Mouse (Mus musculus) forebrain, embryonic 10.5 days (tissue): ENCODE measurements around the gene Tmem168. TPM values are rescaled to one million over a fixed set of nuclear protein-coding genes. Genes with fewer than 3 reads are reported as not detected.

Experiments used
- DNase-seq: peaks from one replicate; pipeline ENCODE4 v3.0.0-alpha.2; 2017; ENCODE audit warnings: low spot score; ENCODE audit errors: extremely low spot score
- H3K27ac ChIP-seq: fragments of 300-500 bp; sonication (generic); 2 replicates; pipeline ENCODE4 v1.5.1; 2016; ENCODE audit warnings: mild to moderate bottlenecking
- H3K27me3 ChIP-seq: fragments of 300-500 bp; sonication (generic); 2 replicates; pipeline ENCODE4 v1.6.1; 2016; ENCODE audit warnings: mild to moderate bottlenecking; ENCODE audit not compliant: poor library complexity, severe bottlenecking
- H3K36me3 ChIP-seq: fragments of 300-500 bp; sonication (generic); replicated peaks from 2 replicates; pipeline ENCODE4 v1.6.1; 2016; ENCODE audit warnings: mild to moderate bottlenecking, moderate library complexity
- H3K4me1 ChIP-seq: fragments of 300-500 bp; sonication (generic); 2 replicates; pipeline ENCODE4 v1.6.1; 2016
- H3K4me3 ChIP-seq: fragments of 300-500 bp; sonication (generic); 2 replicates; pipeline ENCODE4 v1.5.1; 2016; ENCODE audit warnings: mild to moderate bottlenecking, moderate library complexity
- H3K9me3 ChIP-seq: fragments of 300-500 bp; sonication (generic); 2 replicates; pipeline ENCODE4 v1.6.1; 2016; ENCODE audit warnings: mild to moderate bottlenecking, moderate library complexity
- WGBS: fragments of 180-500 bp; shearing (Covaris S2); methylation state at CpG from one replicate; pipeline ENCODE4 v1.1.7; 2016; 5-methylcytosine and 5-hydroxymethylcytosine counted together
- polyA plus RNA-seq: library from polyadenylated mRNA; unstranded; fragments of >200 nt; fragmentation: Nextera tagmentation; extraction: Ambion mirVana; gene quantifications from 2 replicates; pipeline ENCODE4 v1.2.1, GENCODE M21; 2016

Gene Tmem168
- 28.8 and 30.8 TPM in 2 replicates for polyA plus RNA-seq

DNA sequence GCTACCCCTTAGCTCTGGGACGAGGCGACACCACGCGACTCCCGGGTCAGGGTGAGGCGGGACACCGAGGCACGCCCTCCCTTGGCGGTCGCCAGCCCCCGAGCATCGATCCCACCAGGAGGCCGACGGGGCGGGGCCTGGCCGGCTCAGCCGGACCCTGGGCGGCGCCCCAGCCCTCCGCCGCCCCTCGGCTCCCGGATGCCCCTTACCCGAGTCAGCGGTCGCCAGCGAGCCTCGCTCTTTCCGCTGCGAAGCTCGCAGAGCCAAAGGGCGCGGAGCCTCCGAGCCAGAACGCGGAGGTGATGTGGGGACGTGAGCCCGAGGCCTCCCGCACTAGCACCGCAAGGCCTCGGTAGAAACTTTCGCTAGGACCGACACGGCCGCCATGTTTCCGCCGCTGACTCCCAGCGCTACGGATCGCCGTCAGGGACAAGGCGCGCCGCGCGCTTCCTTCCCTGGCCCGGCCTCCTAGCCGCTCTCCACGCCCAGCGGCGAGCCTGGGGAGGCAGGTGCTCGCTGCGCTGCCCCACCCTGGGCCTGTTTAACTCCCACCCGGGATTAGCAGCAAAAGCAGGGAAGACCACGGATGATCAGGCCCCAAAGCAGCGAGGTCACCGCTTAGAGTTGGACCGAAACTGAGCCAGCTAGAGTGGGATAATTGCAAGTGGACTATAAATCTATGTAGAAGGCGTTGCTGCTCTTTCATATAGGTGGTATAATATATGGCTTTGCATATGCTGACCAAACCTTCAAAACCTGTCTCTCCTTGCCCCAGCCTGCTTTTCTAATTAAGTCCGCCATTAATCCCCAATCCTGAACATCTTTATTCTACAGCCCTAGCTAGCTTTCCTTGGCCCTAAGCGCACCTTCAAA lies at the start of gene Tmem168:
Gene Tmem168 (minus strand): TSS at position 480 of the 873 bp plus-strand sequence.
- WGBS = 2% methylated on average over 71 of the region's 71 CpGs
- H3K27ac ChIP-seq = peak within 1 kb of the TSS; percentile 99
- H3K4me3 ChIP-seq = peak within 1 kb of the TSS; percentile 80
- H3K27me3 ChIP-seq = no peaks in the 10 kb centered on the region
- H3K36me3 ChIP-seq = peaks cover 5% of the 10 kb centered on the region
- peak; percentile 90 for DNase-seq
- no peaks in the 10 kb centered on the region for H3K9me3 ChIP-seq
- H3K4me1 ChIP-seq = peaks cover 17% of the 10 kb centered on the region

DNA sequence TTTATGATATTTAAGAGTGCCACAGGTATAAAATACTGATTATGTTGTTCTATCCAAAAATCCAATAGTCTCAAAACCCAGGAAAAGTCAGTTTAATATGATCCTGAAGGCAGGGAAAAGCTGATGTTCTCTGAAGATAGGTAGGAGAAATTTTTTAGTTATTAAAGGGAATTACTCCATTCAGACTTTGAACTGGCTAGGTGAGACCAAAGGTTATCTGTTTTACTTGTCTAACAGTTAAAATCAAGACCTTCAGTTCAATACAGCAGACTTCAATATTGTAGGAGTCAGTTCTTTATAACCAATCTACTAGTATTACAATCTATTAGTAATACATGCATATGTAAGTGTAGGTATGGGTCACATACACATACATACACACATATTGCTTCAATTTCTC lies 46.2 kb upstream of the Tmem168 start:
- Histone ChIP-seq H3K9me3 (no peaks in the 10 kb centered on the region), H3K36me3 (peaks cover 25% of the 10 kb centered on the region), H3K4me3 (no peak overlapping the region), H3K27me3 (no peaks in the 10 kb centered on the region), H3K4me1 (no peaks in the 10 kb centered on the region), H3K27ac (no peak overlapping the region)
- DNase-seq = no peak

DNA sequence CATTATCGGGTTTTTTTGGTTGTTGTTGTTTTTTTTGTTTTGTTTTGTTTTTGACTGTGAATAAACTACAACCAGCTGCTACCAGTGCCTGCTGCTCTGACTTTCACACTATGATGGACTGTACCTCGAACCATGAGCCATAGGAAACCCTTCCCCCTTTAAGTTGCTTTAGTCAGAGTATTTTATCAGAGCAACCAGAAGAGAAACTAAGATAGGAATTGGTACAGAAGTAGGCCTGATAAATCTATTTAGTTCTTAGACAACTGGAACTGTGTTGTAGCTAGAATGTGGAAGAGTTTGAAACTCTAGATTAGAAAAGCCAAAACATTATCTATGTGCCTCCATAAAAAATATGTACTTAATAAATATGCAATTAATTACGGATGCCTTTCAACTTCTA lies 44.4 kb upstream of the Tmem168 start:
- peaks cover 6% of the 10 kb centered on the region; the same call in 1 of the 2 replicates for H3K9me3 ChIP-seq
- no peaks in the 10 kb centered on the region for H3K27me3 ChIP-seq
- 94% methylated on average over 3 of the region's 3 CpGs for WGBS
- H3K27ac ChIP-seq = no peak overlapping the region
- H3K4me1 ChIP-seq = no peaks in the 10 kb centered on the region
- DNase-seq = no peak
- peaks cover 36% of the 10 kb centered on the region for H3K36me3 ChIP-seq
- no peak overlapping the region for H3K4me3 ChIP-seq

DNA sequence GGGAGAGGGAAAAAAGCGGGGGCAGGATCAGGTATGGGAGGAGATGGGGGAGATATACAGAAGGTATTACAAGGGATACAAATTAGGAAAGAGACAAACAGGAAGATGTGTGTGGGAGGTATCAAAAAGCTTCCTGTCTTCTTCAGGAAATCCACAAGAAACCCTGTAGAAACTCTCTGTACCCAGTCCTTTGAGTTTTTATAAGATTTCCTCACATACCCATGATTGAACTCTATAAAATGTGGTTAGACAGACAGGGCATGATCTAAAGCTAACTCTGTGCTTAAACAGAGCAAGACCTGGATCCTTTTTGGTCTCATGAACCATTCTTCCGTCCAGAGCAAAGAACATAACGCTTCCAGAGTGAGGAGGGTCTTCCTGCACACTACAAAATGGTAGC lies 43.0 kb upstream of the Tmem168 start:
- H3K9me3 ChIP-seq = peaks cover 10% of the 10 kb centered on the region; the same call in 1 of the 2 replicates
- H3K4me1 ChIP-seq = no peaks in the 10 kb centered on the region
- no peak overlapping the region for H3K27ac ChIP-seq
- no peak for DNase-seq
- H3K36me3 ChIP-seq = peaks cover 45% of the 10 kb centered on the region
- no peaks in the 10 kb centered on the region for H3K27me3 ChIP-seq
- no peak overlapping the region for H3K4me3 ChIP-seq
- 96% methylated on average over 3 of the region's 3 CpGs for WGBS

DNA sequence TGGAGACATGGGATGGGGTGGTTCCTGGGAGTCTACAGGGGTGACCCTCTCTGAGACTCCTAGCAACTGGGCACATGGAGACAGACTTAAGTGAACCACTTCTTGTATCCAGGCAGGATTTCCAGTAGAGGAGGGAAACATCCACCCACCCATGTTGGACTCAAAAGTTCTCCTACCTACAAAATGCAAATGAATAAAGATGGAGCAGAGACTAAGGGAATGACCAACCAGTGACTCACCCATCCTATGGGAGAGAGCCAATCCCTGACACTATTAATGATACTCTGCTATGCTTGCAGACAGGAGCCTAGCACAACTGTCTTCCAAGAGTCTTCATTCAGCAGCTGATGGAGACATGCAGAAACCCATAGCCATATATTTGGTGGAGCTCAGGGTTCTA lies 40.4 kb upstream of the Tmem168 start:
- no peaks in the 10 kb centered on the region for H3K4me1 ChIP-seq
- H3K27me3 ChIP-seq = no peaks in the 10 kb centered on the region
- peaks cover 56% of the 10 kb centered on the region for H3K36me3 ChIP-seq
- peaks cover 22% of the 10 kb centered on the region; the same call in 1 of the 2 replicates for H3K9me3 ChIP-seq
- no peak overlapping the region for H3K4me3 ChIP-seq
- H3K27ac ChIP-seq = no peak overlapping the region
- DNase-seq = no peak

DNA sequence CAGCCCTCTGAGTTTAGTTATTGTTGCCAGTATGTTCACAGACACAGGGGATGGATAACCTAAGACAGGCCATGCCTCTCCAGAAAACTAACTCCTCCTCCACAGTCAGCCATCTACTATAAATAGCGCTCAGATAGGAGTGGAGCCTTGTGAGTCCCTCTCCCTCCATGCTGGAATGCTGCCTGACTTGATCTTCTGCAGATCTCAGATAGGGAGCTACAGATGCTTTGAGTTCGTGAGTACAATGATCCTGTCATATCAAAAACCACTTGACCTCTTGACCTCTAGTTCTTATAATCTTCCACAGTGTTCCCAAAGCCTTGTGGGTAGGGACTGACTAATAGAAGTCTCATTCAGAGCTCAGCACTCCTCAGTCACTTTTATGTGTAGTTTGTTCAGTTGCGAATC lies 28.7 kb upstream of the Tmem168 start:
- Histone ChIP-seq H3K9me3 (no peaks in the 10 kb centered on the region), H3K4me3 (no peak overlapping the region), H3K27ac (no peak overlapping the region), H3K27me3 (no peaks in the 10 kb centered on the region), H3K4me1 (no peaks in the 10 kb centered on the region), H3K36me3 (peaks cover 31% of the 10 kb centered on the region)
- no peak for DNase-seq
- 87% methylated on average over 3 of the region's 3 CpGs for WGBS

DNA sequence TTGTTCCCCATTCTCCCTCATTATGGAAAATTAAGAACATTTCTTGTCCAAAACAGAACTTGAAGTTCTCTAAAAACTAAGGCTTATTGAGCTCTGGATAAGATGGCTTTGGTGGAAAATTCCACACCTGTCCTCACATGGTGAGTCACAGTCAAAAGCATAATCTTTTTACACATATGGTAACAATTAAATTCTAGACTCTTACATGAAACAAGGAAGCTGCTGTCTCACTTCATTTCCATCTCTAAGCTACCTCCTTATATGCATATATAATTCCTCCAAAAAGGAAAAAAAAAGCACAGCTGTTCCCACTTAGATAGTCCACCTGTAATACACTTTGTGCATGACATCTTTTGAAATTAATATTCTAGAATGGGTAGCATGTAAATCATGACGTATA lies 24.7 kb upstream of the Tmem168 start:
- Histone ChIP-seq H3K9me3 (no peaks in the 10 kb centered on the region), H3K4me3 (no peak overlapping the region), H3K27ac (no peak overlapping the region), H3K27me3 (no peaks in the 10 kb centered on the region), H3K36me3 (peaks cover 18% of the 10 kb centered on the region), H3K4me1 (no peaks in the 10 kb centered on the region)
- DNase-seq = no peak
- WGBS = 93% methylated on average over 1 of the region's 1 CpGs

DNA sequence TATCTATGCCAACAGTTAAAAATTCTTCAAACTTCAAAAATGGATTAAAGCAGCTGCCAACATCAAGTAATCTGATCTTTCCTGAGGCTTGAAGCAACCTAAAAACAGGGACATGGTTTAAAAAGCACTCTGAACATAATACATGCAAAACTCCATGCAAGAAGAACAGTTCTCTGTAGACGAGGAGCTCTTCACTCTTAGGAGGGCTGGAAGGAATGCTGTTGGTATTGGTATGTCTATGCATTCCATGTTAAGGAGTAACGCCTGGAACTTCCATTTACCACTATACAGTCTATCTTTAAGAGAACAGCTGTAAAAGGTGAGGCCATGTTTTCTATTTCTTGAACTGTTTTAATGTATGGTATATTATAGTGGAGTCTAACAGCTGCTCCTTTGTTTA lies 22.7 kb upstream of the Tmem168 start:
- no peak for DNase-seq

DNA sequence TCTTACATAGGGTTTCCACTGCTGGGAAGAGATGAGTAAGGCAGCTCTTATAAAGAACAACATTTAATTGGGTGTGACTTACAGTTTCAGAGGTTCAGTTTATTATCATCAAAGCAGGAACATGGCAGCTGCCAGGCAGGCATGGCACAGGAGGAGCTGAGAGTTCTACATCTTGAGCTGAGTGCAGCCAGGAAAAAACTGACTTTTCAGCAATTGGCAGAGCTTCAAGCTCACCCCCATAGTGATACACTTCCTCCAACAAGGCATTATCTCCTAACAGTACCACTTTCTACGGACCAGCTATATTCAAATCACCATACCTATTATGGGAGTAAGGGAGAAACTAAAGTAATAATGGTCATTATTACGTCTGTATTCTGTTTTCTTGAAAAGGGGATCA lies 11.7 kb upstream of the Tmem168 start:
- Histone ChIP-seq H3K27ac (no peak overlapping the region), H3K4me1 (no peaks in the 10 kb centered on the region), H3K9me3 (no peaks in the 10 kb centered on the region), H3K27me3 (no peaks in the 10 kb centered on the region), H3K36me3 (peaks cover 8% of the 10 kb centered on the region), H3K4me3 (no peak overlapping the region)
- DNase-seq = no peak
- WGBS = 88% methylated on average over 2 of the region's 2 CpGs

More for the DNA sequence above, 22.7 kb upstream of the Tmem168 start:
- 90% methylated on average over 2 of the region's 2 CpGs for WGBS
- Histone ChIP-seq H3K27me3 (no peaks in the 10 kb centered on the region), H3K4me3 (no peak overlapping the region), H3K4me1 (no peaks in the 10 kb centered on the region), H3K9me3 (no peaks in the 10 kb centered on the region), H3K36me3 (peaks cover 20% of the 10 kb centered on the region), H3K27ac (no peak overlapping the region)

DNA sequence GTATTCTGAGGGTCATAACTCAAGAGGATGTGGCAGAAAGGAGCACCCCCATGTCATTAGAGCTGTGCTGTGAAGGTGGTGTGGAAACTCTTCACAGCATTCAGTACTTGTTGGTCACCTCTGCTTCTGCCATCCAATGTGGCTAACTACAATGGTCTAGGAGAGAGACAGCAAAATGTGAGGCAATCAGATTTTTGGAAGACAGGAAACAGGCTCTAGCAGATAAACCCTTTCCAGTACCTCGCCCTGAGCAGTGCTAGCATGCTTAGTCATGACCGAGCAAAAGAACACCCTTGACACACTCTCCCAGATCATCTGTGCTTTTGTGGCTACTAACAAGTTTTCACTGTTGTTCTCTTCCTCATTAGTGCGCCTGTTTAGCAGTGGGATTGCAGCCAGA lies 9.2 kb upstream of the Tmem168 start:
- no peak overlapping the region for H3K4me3 ChIP-seq
- H3K4me1 ChIP-seq = no peaks in the 10 kb centered on the region
- DNase-seq = no peak
- H3K36me3 ChIP-seq = peaks cover 4% of the 10 kb centered on the region
- H3K27me3 ChIP-seq = no peaks in the 10 kb centered on the region
- no peak overlapping the region for H3K27ac ChIP-seq
- WGBS = 91% methylated on average over 3 of the region's 3 CpGs
- no peaks in the 10 kb centered on the region for H3K9me3 ChIP-seq

DNA sequence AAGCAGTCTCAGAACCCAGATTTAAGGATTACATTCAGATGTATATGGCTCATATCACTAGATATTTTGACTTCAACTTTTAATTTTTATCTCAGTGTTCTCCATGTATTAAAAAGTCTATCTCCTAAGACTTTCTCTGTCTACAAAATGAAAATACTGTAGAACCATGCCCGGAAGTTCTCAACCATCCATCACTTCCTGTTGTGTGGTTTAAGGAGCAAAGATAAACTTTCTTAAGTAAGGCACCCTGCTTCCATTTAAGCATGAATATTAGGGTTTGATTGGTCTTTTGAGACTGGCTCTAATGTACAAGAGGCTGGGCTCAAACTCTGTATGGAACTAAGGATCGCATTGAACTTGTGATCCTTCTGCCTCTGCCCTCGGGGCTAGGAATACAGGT lies 6.7 kb upstream of the Tmem168 start:
- no peak for DNase-seq
- Histone ChIP-seq H3K36me3 (no peaks in the 10 kb centered on the region), H3K27ac (no peak overlapping the region), H3K4me3 (no peak overlapping the region), H3K4me1 (no peaks in the 10 kb centered on the region), H3K9me3 (no peaks in the 10 kb centered on the region), H3K27me3 (no peaks in the 10 kb centered on the region)
- WGBS = 91% methylated on average over 3 of the region's 3 CpGs

DNA sequence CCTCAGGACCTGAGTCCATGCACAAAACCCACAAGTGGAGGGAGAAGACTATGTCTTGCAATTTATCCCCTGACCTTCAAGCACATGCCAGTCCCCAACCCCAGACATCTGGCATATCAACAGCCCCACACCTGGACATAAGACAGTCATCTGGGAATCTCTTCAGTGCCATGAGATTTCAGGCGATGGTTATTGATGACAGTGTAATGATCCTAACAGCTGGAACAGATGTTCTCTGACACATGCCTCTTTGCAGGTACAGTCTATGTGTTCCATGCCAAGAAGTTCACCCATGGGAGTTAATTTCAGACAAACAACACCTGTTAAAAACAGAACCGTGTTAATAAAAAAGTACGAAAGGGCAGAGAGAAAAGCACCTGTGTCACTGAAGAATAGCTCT lies 5.8 kb upstream of the Tmem168 start:
- H3K4me1 ChIP-seq = no peaks in the 10 kb centered on the region
- H3K36me3 ChIP-seq = no peaks in the 10 kb centered on the region
- WGBS = 89% methylated on average over 3 of the region's 3 CpGs
- no peak for DNase-seq
- H3K27ac ChIP-seq = no peak overlapping the region
- H3K4me3 ChIP-seq = no peak overlapping the region
- H3K9me3 ChIP-seq = no peaks in the 10 kb centered on the region
- H3K27me3 ChIP-seq = no peaks in the 10 kb centered on the region

DNA sequence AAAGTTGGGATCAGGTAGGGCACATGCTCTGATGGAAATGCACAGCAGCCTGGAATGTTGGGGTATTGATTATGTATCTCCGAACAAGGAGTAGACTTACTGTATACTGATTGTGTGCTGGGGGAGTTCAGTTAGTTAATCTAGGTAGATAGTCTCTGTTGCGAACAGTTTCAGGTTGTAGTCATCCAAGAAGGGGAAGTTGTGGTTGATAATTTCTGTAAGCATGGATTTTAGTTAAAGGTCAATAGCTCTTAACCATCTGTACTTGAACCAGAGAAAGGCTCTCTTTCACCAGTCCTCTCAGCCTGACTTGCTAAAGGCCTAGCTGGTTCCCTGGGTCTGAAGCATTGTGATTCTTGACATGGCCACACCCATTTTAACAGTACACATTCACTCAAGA lies 3.0 kb upstream of the Tmem168 start:
- Histone ChIP-seq H3K27ac (no peak overlapping the region), H3K36me3 (no peaks in the 10 kb centered on the region), H3K9me3 (no peaks in the 10 kb centered on the region), H3K27me3 (no peaks in the 10 kb centered on the region), H3K4me1 (peaks cover 17% of the 10 kb centered on the region), H3K4me3 (no peak overlapping the region)
- DNase-seq = no peak
- 88% methylated on average over 2 of the region's 2 CpGs for WGBS
